Mouse (Mus musculus) liver, adult 2 months (tissue): ENCODE results near the gene Tesk2. TPM values are rescaled to one million over a fixed set of nuclear protein-coding genes. Genes with fewer than 3 reads are reported as not detected.

Source experiments
- DNase-seq: peaks from one replicate; pipeline ENCODE4 v3.0.0-alpha.2; 2011; ENCODE audit warnings: low read depth, low spot score; ENCODE audit errors: extremely low read depth
- H3K27ac ChIP-seq: fragments of 200-500 bp; replicated peaks from 2 replicates; pipeline ENCODE4 v1.5.1; 2012; ENCODE audit warnings: low read depth, mild to moderate bottlenecking, control low read depth, inconsistent platforms, low read length; ENCODE audit not compliant: insufficient read depth
- H3K27me3 ChIP-seq: fragments of 200-500 bp; 2 replicates; pipeline ENCODE4 v1.6.1; 2012; ENCODE audit warnings: mild to moderate bottlenecking, moderate library complexity, low read length, inconsistent platforms; ENCODE audit not compliant: control insufficient read depth, insufficient read depth
- H3K36me3 ChIP-seq: fragments of 200-500 bp; 2 replicates; pipeline ENCODE4 v1.6.1; 2012; ENCODE audit warnings: low read length, inconsistent platforms; ENCODE audit not compliant: control insufficient read depth, insufficient read depth
- H3K4me1 ChIP-seq: fragments of 200-500 bp; 2 replicates; pipeline ENCODE4 v1.6.1; 2011; ENCODE audit warnings: low read length; ENCODE audit not compliant: control insufficient read depth, insufficient read depth
- H3K4me3 ChIP-seq: fragments of 200-500 bp; 2 replicates; pipeline ENCODE4 v1.5.1; 2011; ENCODE audit warnings: low read depth, mild to moderate bottlenecking, control low read depth, low read length, moderate library complexity; ENCODE audit not compliant: insufficient read depth
- H3K79me2 ChIP-seq: fragments of 200-500 bp; 2 replicates; pipeline ENCODE4 v1.6.1; 2012; ENCODE audit warnings: inconsistent platforms, mild to moderate bottlenecking, low read length, moderate library complexity; ENCODE audit not compliant: control insufficient read depth, insufficient read depth
- H3K9ac ChIP-seq: fragments of 200-500 bp; 2 replicates; pipeline ENCODE4 v1.6.1; 2012; ENCODE audit warnings: low read depth, mild to moderate bottlenecking, control low read depth, inconsistent platforms, low read length
- CTCF ChIP-seq: fragments of 200-500 bp; IDR thresholded peaks from 2 replicates; pipeline ENCODE4 v1.5.1; 2011; ENCODE audit warnings: low read depth, low read length, control low read depth
- POLR2A ChIP-seq: fragments of 200-500 bp; IDR thresholded peaks from 2 replicates; pipeline ENCODE4 v1.6.1; 2011; ENCODE audit warnings: low read length, control low read depth; ENCODE audit not compliant: insufficient read depth; ENCODE audit errors: extremely low read depth
- WGBS: fragments of 180-500 bp; shearing (Covaris S2); methylation state at CpG from one replicate; pipeline ENCODE4 v1.1.7; 2018; 5-methylcytosine and 5-hydroxymethylcytosine counted together
- polyA plus RNA-seq: library from polyadenylated mRNA; depleted of rRNA; stranded (reverse); fragments of >200 nt; gene quantifications from 2 replicates; pipeline ENCODE4 v1.2.3, GENCODE M21; 2012
- total RNA-seq: library from RNA; depleted of rRNA; stranded (reverse); fragments of >200 nt; gene quantifications from 2 replicates; pipeline ENCODE4 v1.2.3, GENCODE M21; 2014

The Tesk2 gene
- total and polyA plus RNA-seq, 2 experiments, result 7.8 to 11.5 TPM

- Histone ChIP-seq H3K4me1 (peaks cover 8% of the 10 kb centered on the region), H3K36me3 (no peaks in the 10 kb centered on the region), H3K27me3 (no peaks in the 10 kb centered on the region), H3K27ac (no peak overlapping the region), H3K4me3 (no peak overlapping the region), H3K79me2 (peaks cover 14% of the 10 kb centered on the region; the same call in 1 of the 2 replicates), H3K9ac (no peak overlapping the region)
- no peak for DNase-seq
- no peak for TF ChIP-seq POLR2A
- no peak for TF ChIP-seq CTCF
- WGBS, result 81% methylated on average over 2 of the region's 2 CpGs
Measured at GRCm38 (mm10) chr4:116734996-116735395, 14.2 kb downstream of the Tesk2 start.

DNA sequence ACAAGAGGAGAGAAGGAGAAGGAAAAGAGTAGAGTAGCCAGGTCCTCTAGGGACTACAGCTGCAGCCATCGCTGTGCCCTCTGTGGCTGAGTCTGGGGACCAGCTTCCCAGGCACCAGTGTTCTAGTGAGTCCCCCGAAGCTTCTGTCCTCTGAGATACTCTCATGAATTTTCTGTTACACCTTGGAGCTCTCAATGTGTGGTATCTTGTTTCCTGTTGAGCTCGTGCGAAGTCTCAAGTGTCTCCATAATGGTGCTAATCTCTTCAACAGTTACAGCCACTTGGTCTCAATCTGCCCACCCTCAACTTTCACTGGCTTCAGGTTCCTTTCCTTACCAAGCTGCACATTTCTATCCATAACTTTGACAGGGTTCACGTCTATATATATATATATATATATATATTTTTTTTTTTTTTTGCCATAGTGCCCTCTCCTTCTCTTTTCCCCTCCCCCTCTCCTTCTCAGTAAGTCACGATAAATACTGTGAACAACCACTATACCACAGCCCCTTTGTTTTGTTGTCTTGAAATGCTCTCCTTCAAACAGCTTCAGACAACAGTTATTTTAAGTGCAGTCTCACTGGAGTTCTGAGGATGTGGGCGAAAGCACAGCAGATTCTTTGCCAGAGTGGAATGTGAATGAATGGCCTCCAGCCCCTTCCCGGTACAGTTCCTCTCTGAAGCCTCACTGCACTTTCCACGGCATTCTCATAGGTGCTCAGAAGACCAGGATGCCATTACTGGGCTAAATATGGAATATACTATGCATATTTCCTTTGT is 18.4 kb downstream of the Tesk2 start:
- WGBS, result 93% methylated on average over 9 of the region's 9 CpGs

DNA sequence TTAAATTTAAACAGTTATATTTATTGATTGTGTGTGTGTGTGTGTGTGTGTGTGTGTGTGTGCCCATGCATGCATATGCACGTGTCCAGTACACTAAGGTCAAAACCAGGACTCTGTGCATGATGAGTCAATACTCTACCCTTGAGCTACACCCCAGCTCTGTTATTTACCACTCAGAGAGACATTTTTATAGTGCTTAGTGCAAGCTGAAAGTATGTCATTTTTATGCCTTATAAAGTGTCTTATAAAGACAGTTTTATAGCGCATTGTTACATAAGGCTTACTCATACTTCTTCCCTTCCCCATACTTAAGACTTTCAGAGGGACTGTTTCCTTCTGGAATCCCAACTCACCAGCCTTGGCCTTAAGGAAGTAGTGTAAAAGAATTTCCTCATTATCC is 29.0 kb downstream of the Tesk2 start:
- Histone ChIP-seq H3K79me2 (no peaks in the 10 kb centered on the region), H3K27ac (no peak overlapping the region), H3K27me3 (no peaks in the 10 kb centered on the region), H3K4me3 (no peak overlapping the region), H3K4me1 (no peaks in the 10 kb centered on the region), H3K36me3 (peaks cover 10% of the 10 kb centered on the region; the same call in 1 of the 2 replicates), H3K9ac (no peak overlapping the region)
- TF ChIP-seq POLR2A (no peak), CTCF (no peak)
- 66% methylated on average over 2 of the region's 2 CpGs for WGBS
- peak; percentile 53 for DNase-seq

More for the DNA sequence above, 18.4 kb downstream of the Tesk2 start:
- DNase-seq, result no peak
- no peak overlapping the region for H3K27ac ChIP-seq
- no peak overlapping the region for H3K9ac ChIP-seq
- H3K4me3 ChIP-seq, result no peak overlapping the region
- TF ChIP-seq CTCF (no peak), POLR2A (no peak)
- peaks cover 17% of the 10 kb centered on the region; the same call in 1 of the 2 replicates for H3K79me2 ChIP-seq
- no peaks in the 10 kb centered on the region for H3K4me1 ChIP-seq
- H3K36me3 ChIP-seq, result peaks cover 5% of the 10 kb centered on the region
- no peaks in the 10 kb centered on the region for H3K27me3 ChIP-seq

DNA sequence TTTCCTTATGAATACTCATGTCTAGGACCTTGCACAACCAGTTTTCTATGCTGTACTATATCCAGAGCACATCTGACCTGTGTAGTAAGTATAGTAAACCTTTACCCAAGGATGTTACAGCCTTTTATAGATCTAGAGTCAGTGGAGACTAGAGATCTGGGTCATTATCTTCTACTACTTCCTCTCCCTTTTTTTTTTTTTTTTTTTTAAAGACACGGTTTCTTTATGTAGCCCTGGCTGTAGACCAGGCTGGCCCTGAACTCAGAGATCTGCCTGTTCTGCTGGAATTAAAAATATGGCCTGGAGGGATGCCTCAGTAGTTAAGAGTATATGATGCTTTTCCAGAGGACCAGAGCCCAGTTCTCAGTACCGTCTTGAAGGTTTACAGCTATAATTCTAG is 41.2 kb downstream of the Tesk2 start:
- 84% methylated on average over 2 of the region's 2 CpGs for WGBS
- Histone ChIP-seq H3K27ac (no peak overlapping the region), H3K27me3 (no peaks in the 10 kb centered on the region), H3K4me1 (no peaks in the 10 kb centered on the region), H3K36me3 (peaks cover 1% of the 10 kb centered on the region; the same call in 1 of the 2 replicates), H3K79me2 (no peaks in the 10 kb centered on the region; the same call in 1 of the 2 replicates), H3K9ac (no peak overlapping the region), H3K4me3 (no peak overlapping the region)
- no peak for DNase-seq
- TF ChIP-seq CTCF (no peak), POLR2A (no peak)

- Histone ChIP-seq H3K79me2 (no peaks in the 10 kb centered on the region; the same call in 1 of the 2 replicates), H3K27me3 (no peaks in the 10 kb centered on the region), H3K4me3 (no peak overlapping the region), H3K27ac (no peak overlapping the region), H3K36me3 (peaks cover 1% of the 10 kb centered on the region; the same call in 1 of the 2 replicates), H3K9ac (no peak overlapping the region), H3K4me1 (no peaks in the 10 kb centered on the region)
- TF ChIP-seq CTCF (no peak), POLR2A (no peak)
- 93% methylated on average over 5 of the region's 5 CpGs for WGBS
- DNase-seq, result no peak
Measured at GRCm38 (mm10) chr4:116764001-116764400, 43.3 kb downstream of the Tesk2 start.

GRCm38 (mm10) chr4:116768510-116768909 is 47.8 kb downstream of the Tesk2 start:
- no peaks in the 10 kb centered on the region for H3K79me2 ChIP-seq
- no peak overlapping the region for H3K4me3 ChIP-seq
- H3K4me1 ChIP-seq, result no peaks in the 10 kb centered on the region
- no peak overlapping the region for H3K27ac ChIP-seq
- TF ChIP-seq POLR2A (no peak), CTCF (no peak)
- H3K9ac ChIP-seq, result no peak overlapping the region
- H3K27me3 ChIP-seq, result no peaks in the 10 kb centered on the region
- peaks cover 8% of the 10 kb centered on the region; the same call in 1 of the 2 replicates for H3K36me3 ChIP-seq
- 91% methylated on average over 5 of the region's 5 CpGs for WGBS
- no peak for DNase-seq
